Mouse (Mus musculus): ENCODE results near the gene Mrpl47.
"Not testable (repeated sequence)": the region's sequence is repeated elsewhere in the genome, so short reads cannot be mapped to it uniquely, and the experiment has no call there.

The Mrpl47 gene

GRCm38 (mm10) chr3:32737172-32737655 is at the start of gene Mrpl47:
Gene Mrpl47, minus strand, starts transcription at chr3:32737605.
- DNase-seq (ENCODE audit: extremely low read depth, low read depth, low spot score) = no peak

- no peak for DNase-seq (ENCODE audit: extremely low read depth, low read depth, low spot score)
These were observed 33.4 kb upstream of the Mrpl47 start for GRCm38 (mm10) chr3:32770781-32771180.

GRCm38 (mm10) chr3:32763902-32764301 is 26.5 kb upstream of the Mrpl47 start:
- DNase-seq (ENCODE audit: extremely low read depth, low read depth, low spot score) = no peak

GRCm38 (mm10) chr3:32762962-32763361 is 25.6 kb upstream of the Mrpl47 start:
- no peak for DNase-seq (ENCODE audit: extremely low read depth, low read depth, low spot score)

- DNase-seq (ENCODE audit: extremely low read depth, low read depth, low spot score) = no peak
These were observed 21.8 kb upstream of the Mrpl47 start for GRCm38 (mm10) chr3:32759212-32759611.

- no peak for DNase-seq (ENCODE audit: extremely low read depth, low read depth, low spot score)
These were observed 17.0 kb upstream of the Mrpl47 start for GRCm38 (mm10) chr3:32754384-32754915.

GRCm38 (mm10) chr3:32749820-32750579 is 12.6 kb upstream of the Mrpl47 start:
- DNase-seq (ENCODE audit: extremely low read depth, low read depth, low spot score) = no peak

- no peak for DNase-seq (ENCODE audit: extremely low read depth, low read depth, low spot score)
These were observed 11.0 kb upstream of the Mrpl47 start for GRCm38 (mm10) chr3:32748384-32748783.

GRCm38 (mm10) chr3:32745426-32745825 is 8.0 kb upstream of the Mrpl47 start:
- not testable (repeated sequence) for DNase-seq (ENCODE audit: extremely low read depth, low read depth, low spot score)

- no peak for DNase-seq (ENCODE audit: extremely low read depth, low read depth, low spot score)
These were observed 7.6 kb upstream of the Mrpl47 start for GRCm38 (mm10) chr3:32745001-32745400.

GRCm38 (mm10) chr3:32742276-32742780 is 4.9 kb upstream of the Mrpl47 start:
- DNase-seq (ENCODE audit: extremely low read depth, low read depth, low spot score) = no peak

GRCm38 (mm10) chr3:32738549-32738948 is 1.1 kb upstream of the Mrpl47 start:
- no peak for DNase-seq (ENCODE audit: extremely low read depth, low read depth, low spot score)

GRCm38 (mm10) chr3:32736244-32737171 is 897 bp downstream of the Mrpl47 start, which contains the start of gene Ndufb5:
Gene Ndufb5, plus strand, starts transcription at chr3:32736990.
- peak; percentile 89 for DNase-seq (ENCODE audit: extremely low read depth, low read depth, low spot score)

- no peak for DNase-seq (ENCODE audit: extremely low read depth, low read depth, low spot score)
These were observed 9.5 kb downstream of the Mrpl47 start for GRCm38 (mm10) chr3:32727861-32728260.

- no peak for DNase-seq (ENCODE audit: extremely low read depth, low read depth, low spot score)
These were observed 11.5 kb downstream of the Mrpl47 start for GRCm38 (mm10) chr3:32725951-32726350.

- DNase-seq (ENCODE audit: extremely low read depth, low read depth, low spot score) = no peak
These were observed 13.2 kb downstream of the Mrpl47 start for GRCm38 (mm10) chr3:32724191-32724590.

- peak; percentile 78 for DNase-seq (ENCODE audit: extremely low read depth, low read depth, low spot score)
These were observed 19.1 kb downstream of the Mrpl47 start for GRCm38 (mm10) chr3:32718271-32718670.

- not testable (repeated sequence) for DNase-seq (ENCODE audit: extremely low read depth, low read depth, low spot score)
These were observed 20.0 kb downstream of the Mrpl47 start for GRCm38 (mm10) chr3:32717403-32717802.

GRCm38 (mm10) chr3:32713711-32714110 is 23.7 kb downstream of the Mrpl47 start:
- DNase-seq (ENCODE audit: extremely low read depth, low read depth, low spot score) = no peak

- DNase-seq (ENCODE audit: extremely low read depth, low read depth, low spot score) = no peak
These were observed 28.0 kb downstream of the Mrpl47 start for GRCm38 (mm10) chr3:32709388-32709787.

Measured in fat pad, adult 2 months (tissue).